Mouse (Mus musculus): Measurements from ENCODE around the gene Ticrr. TPM values are rescaled to one million over a fixed set of nuclear protein-coding genes. Genes with fewer than 3 reads are reported as not detected.

Gene Ticrr
- polyA plus RNA-seq (2015; fragmentation: Nextera tagmentation; extraction: Ambion mirVana): 5.3 and 7.1 TPM in 2 replicates

- ATAC-seq (ENCODE audit: low read depth) (peak; percentile 98), DNase-seq (peak; percentile 98)
- H3K4me3 ChIP-seq (replicated peaks): peak within 1 kb of the TSS; percentile 93
- no peaks in the 10 kb centered on the region for H3K27me3 ChIP-seq
- WGBS (ENCODE audit: insufficient replicate concordance): 1% methylated on average over 39 of the region's 39 CpGs
- peaks cover 16% of the 10 kb centered on the region for H3K36me3 ChIP-seq
- H3K4me1 ChIP-seq (replicated peaks): peaks cover 41% of the 10 kb centered on the region
- H3K4me2 ChIP-seq: peak within 1 kb of the TSS; percentile 87
- H3K27ac ChIP-seq: peak within 1 kb of the TSS; percentile 60
- no peaks in the 10 kb centered on the region for H3K9me3 ChIP-seq (replicated peaks)
- H3K9ac ChIP-seq: peak within 1 kb of the TSS; percentile 91
Measured at GRCm38 (mm10) chr7:79659578-79660290, at the start of gene Ticrr. Gene Ticrr (plus strand): TSS chr7:79660196.

- peaks cover 65% of the 10 kb centered on the region for H3K27me3 ChIP-seq
- H3K4me1 ChIP-seq (replicated peaks): peaks cover 6% of the 10 kb centered on the region
- no peak overlapping the region for H3K4me3 ChIP-seq (replicated peaks)
- ATAC-seq (ENCODE audit: low read depth) (no peak), DNase-seq (no peak)
- no peak overlapping the region for H3K9ac ChIP-seq
- H3K27ac ChIP-seq: no peak overlapping the region
- 60% methylated on average over 9 of the region's 9 CpGs for WGBS (ENCODE audit: insufficient replicate concordance)
- H3K9me3 ChIP-seq (replicated peaks): no peaks in the 10 kb centered on the region
- H3K4me2 ChIP-seq: no peak overlapping the region
- H3K36me3 ChIP-seq: no peaks in the 10 kb centered on the region
Measured at GRCm38 (mm10) chr7:79611901-79612300, 48.1 kb upstream of the Ticrr start.

GRCm38 (mm10) chr7:79612783-79613182 lies 47.2 kb upstream of the Ticrr start:
- Histone ChIP-seq H3K36me3 (no peaks in the 10 kb centered on the region), H3K4me3 (replicated peaks) (no peak overlapping the region), H3K9ac (no peak overlapping the region), H3K27ac (no peak overlapping the region), H3K9me3 (replicated peaks) (no peaks in the 10 kb centered on the region), H3K4me1 (replicated peaks) (no peaks in the 10 kb centered on the region), H3K27me3 (peaks cover 65% of the 10 kb centered on the region), H3K4me2 (no peak overlapping the region)
- ATAC-seq (ENCODE audit: low read depth) (no peak), DNase-seq (peak; percentile 8)
- 10% methylated on average over 6 of the region's 6 CpGs for WGBS (ENCODE audit: insufficient replicate concordance)

- Histone ChIP-seq H3K4me3 (replicated peaks) (no peak overlapping the region), H3K27ac (no peak overlapping the region), H3K9ac (no peak overlapping the region), H3K4me2 (no peak overlapping the region), H3K9me3 (replicated peaks) (no peaks in the 10 kb centered on the region), H3K36me3 (no peaks in the 10 kb centered on the region), H3K4me1 (replicated peaks) (no peaks in the 10 kb centered on the region), H3K27me3 (peaks cover 65% of the 10 kb centered on the region)
- ATAC-seq (ENCODE audit: low read depth): no peak
- DNase-seq: no peak
- WGBS (ENCODE audit: insufficient replicate concordance): 50% methylated on average over 11 of the region's 11 CpGs
Measured at GRCm38 (mm10) chr7:79613314-79613713, 46.7 kb upstream of the Ticrr start.

- Histone ChIP-seq H3K9ac (no peak overlapping the region), H3K9me3 (replicated peaks) (no peaks in the 10 kb centered on the region), H3K27ac (no peak overlapping the region), H3K4me3 (replicated peaks) (no peak overlapping the region), H3K4me1 (replicated peaks) (no peaks in the 10 kb centered on the region), H3K27me3 (peaks cover 72% of the 10 kb centered on the region), H3K36me3 (no peaks in the 10 kb centered on the region), H3K4me2 (no peak overlapping the region)
- DNase-seq: no peak
- no peak for ATAC-seq (ENCODE audit: low read depth)
- whole genome bisulfite sequencing (ENCODE audit: insufficient replicate concordance): 54% methylated on average over 4 of the region's 4 CpGs
Measured at GRCm38 (mm10) chr7:79615008-79615407, 45.0 kb upstream of the Ticrr start.

- DNase-seq: no peak
- Histone ChIP-seq H3K4me3 (replicated peaks) (no peak overlapping the region), H3K4me2 (no peak overlapping the region), H3K9me3 (replicated peaks) (no peaks in the 10 kb centered on the region), H3K4me1 (replicated peaks) (no peaks in the 10 kb centered on the region), H3K36me3 (no peaks in the 10 kb centered on the region), H3K9ac (no peak overlapping the region), H3K27ac (no peak overlapping the region), H3K27me3 (peaks cover 72% of the 10 kb centered on the region)
- no peak for ATAC-seq (ENCODE audit: low read depth)
- WGBS (ENCODE audit: insufficient replicate concordance): 51% methylated on average over 1 of the region's 1 CpGs
Measured at GRCm38 (mm10) chr7:79615941-79616340, 44.1 kb upstream of the Ticrr start.

- H3K27me3 ChIP-seq: peaks cover 69% of the 10 kb centered on the region
- H3K4me2 ChIP-seq: 0 out of 2 replicates have a peak within 1 kb of the TSS, but pooled peaks have one; percentile 14
- ATAC-seq (ENCODE audit: low read depth) (no peak), DNase-seq (no peak)
- H3K9me3 ChIP-seq (replicated peaks): no peaks in the 10 kb centered on the region
- no peak within 1 kb of the TSS for H3K27ac ChIP-seq
- no peak within 1 kb of the TSS for H3K4me3 ChIP-seq (replicated peaks)
- no peaks in the 10 kb centered on the region for H3K4me1 ChIP-seq (replicated peaks)
- H3K36me3 ChIP-seq: no peaks in the 10 kb centered on the region
- H3K9ac ChIP-seq: no peak within 1 kb of the TSS
- WGBS (ENCODE audit: insufficient replicate concordance): 10% methylated on average over 33 of the region's 33 CpGs
Measured at GRCm38 (mm10) chr7:79617418-79617817, 42.6 kb upstream of the Ticrr start, which contains the start of gene Rhcg. Gene Rhcg (minus strand): TSS chr7:79617657.

GRCm38 (mm10) chr7:79619493-79619892 lies 40.5 kb upstream of the Ticrr start:
- no peak for ATAC-seq (ENCODE audit: low read depth)
- Histone ChIP-seq H3K4me2 (no peak overlapping the region), H3K4me3 (replicated peaks) (no peak overlapping the region), H3K9ac (no peak overlapping the region), H3K4me1 (replicated peaks) (no peaks in the 10 kb centered on the region), H3K9me3 (replicated peaks) (no peaks in the 10 kb centered on the region), H3K27ac (no peak overlapping the region), H3K27me3 (peaks cover 57% of the 10 kb centered on the region), H3K36me3 (no peaks in the 10 kb centered on the region)
- 50% methylated on average over 4 of the region's 4 CpGs for WGBS (ENCODE audit: insufficient replicate concordance)
- DNase-seq: no peak

GRCm38 (mm10) chr7:79623086-79623485 lies 36.9 kb upstream of the Ticrr start:
- ATAC-seq (ENCODE audit: low read depth) (no peak), DNase-seq (no peak)
- WGBS (ENCODE audit: insufficient replicate concordance): 56% methylated on average over 8 of the region's 8 CpGs
- H3K4me2 ChIP-seq: no peak overlapping the region
- H3K27me3 ChIP-seq: peaks cover 23% of the 10 kb centered on the region
- no peaks in the 10 kb centered on the region for H3K36me3 ChIP-seq
- no peak overlapping the region for H3K9ac ChIP-seq
- no peaks in the 10 kb centered on the region for H3K4me1 ChIP-seq (replicated peaks)
- no peak overlapping the region for H3K4me3 ChIP-seq (replicated peaks)
- no peaks in the 10 kb centered on the region for H3K9me3 ChIP-seq (replicated peaks)
- H3K27ac ChIP-seq: no peak overlapping the region

GRCm38 (mm10) chr7:79626170-79626569 lies 33.8 kb upstream of the Ticrr start:
- H3K27ac ChIP-seq: no peak overlapping the region
- no peaks in the 10 kb centered on the region for H3K9me3 ChIP-seq (replicated peaks)
- DNase-seq: no peak
- H3K9ac ChIP-seq: no peak overlapping the region
- no peak overlapping the region for H3K4me2 ChIP-seq
- H3K36me3 ChIP-seq: no peaks in the 10 kb centered on the region
- H3K4me1 ChIP-seq (replicated peaks): no peaks in the 10 kb centered on the region
- 66% methylated on average over 5 of the region's 5 CpGs for WGBS (ENCODE audit: insufficient replicate concordance)
- H3K27me3 ChIP-seq: peaks cover 7% of the 10 kb centered on the region; the same call in 1 of the 2 replicates
- H3K4me3 ChIP-seq (replicated peaks): no peak overlapping the region
- no peak for ATAC-seq (ENCODE audit: low read depth)

- Histone ChIP-seq H3K4me1 (replicated peaks) (no peaks in the 10 kb centered on the region), H3K9me3 (replicated peaks) (no peaks in the 10 kb centered on the region), H3K27ac (no peak overlapping the region), H3K27me3 (peaks cover 7% of the 10 kb centered on the region; the same call in 1 of the 2 replicates), H3K4me2 (no peak overlapping the region), H3K9ac (no peak overlapping the region), H3K4me3 (replicated peaks) (no peak overlapping the region), H3K36me3 (no peaks in the 10 kb centered on the region)
- WGBS (ENCODE audit: insufficient replicate concordance): 44% methylated on average over 4 of the region's 4 CpGs
- ATAC-seq (ENCODE audit: low read depth): no peak
- no peak for DNase-seq
Measured at GRCm38 (mm10) chr7:79628271-79628913, 31.6 kb upstream of the Ticrr start.

Data from liver, embryonic 13.5 days (tissue).